Mouse (Mus musculus): Measurements from ENCODE around the gene Zfp784. TPM values are rescaled to one million over a fixed set of nuclear protein-coding genes. Genes with fewer than 3 reads are reported as not detected.
A peak's percentile ranks its signal among the peaks of the same experiment; 100 is the strongest.

Gene Zfp784
- total RNA-seq, 2 experiments from 2014 or later, result 5.2 to 6.1 TPM

DNA sequence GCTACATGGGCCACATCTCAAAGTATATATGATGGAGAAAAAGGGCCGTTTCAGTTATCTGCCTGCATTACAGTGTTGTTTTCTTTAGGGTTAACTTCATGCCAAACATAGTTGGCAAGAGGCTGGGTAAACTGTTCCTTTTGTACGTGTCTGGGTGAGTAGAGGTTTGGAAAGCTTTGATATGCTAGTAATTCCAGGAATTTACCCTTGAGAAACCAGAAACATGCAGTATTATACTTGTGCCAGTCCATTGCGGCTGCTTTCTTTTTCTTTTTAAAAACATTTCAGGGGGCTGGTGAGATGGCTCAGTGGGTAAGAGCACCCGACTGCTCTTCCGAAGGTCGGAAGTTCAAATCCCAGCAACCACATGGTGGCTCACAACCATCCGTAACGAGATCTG lies 41.3 kb downstream of the Zfp784 start:
- intact Hi-C loops (cut with DNase I), result loop anchor here (2.0 kb wide), 1 partner anchor 54 kb away; the partner anchor contains the start of gene Zfp580
- no peak for DNase-seq

DNA sequence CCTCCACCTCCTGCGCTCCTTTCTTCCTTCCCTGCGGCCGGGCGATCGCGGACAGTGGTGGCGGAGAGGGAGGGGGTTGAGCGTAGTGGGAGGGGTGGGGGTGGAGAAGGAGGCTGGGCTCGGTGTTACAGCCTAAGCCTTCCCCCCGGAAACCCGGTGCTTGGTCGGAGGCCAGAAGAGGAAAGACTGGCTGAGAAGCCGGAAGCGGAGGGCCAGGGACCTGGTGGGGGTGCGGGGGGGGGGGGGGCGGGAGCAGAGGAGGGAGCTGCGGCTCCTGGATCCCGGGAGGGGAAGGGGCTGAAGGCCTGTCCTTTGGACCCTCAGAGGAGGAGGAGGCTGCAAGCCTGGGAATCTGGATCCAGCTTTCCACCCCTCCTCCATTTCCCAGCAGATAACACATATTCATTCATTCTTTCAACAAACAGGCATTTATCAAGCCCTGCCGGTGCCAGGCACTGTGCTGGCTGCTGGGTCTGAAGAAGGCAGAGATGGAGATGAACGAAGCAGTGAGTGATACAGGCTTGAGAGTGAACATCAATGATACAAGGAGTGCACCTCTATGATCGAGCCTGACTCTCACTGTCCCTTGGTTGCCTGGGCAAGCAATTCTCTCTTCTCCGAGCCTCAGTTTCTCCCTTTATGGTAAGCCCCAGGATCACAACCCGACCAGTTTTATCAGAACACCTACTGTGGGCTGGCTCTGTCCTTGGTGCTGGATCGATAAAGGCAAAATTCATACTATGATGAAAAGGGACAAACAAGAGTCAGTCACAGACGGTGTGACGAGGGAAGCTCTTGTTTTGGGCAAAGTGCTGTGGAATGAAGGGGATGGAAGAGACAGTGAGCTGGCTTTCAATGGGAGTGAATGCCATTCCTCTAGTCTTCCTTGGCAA lies 42.0 kb downstream of the Zfp784 start, which contains the start of gene Zfp579:
Gene Zfp579 (minus strand): TSS at position 156 of the 893 bp plus-strand sequence.
- DNase-seq, result peak; percentile 91 to 93
- intact Hi-C loops (cut with DNase I), result loop anchor here (2.0 kb wide), 1 partner anchor 55 kb away; the partner anchor contains the start of gene Zfp580

DNA sequence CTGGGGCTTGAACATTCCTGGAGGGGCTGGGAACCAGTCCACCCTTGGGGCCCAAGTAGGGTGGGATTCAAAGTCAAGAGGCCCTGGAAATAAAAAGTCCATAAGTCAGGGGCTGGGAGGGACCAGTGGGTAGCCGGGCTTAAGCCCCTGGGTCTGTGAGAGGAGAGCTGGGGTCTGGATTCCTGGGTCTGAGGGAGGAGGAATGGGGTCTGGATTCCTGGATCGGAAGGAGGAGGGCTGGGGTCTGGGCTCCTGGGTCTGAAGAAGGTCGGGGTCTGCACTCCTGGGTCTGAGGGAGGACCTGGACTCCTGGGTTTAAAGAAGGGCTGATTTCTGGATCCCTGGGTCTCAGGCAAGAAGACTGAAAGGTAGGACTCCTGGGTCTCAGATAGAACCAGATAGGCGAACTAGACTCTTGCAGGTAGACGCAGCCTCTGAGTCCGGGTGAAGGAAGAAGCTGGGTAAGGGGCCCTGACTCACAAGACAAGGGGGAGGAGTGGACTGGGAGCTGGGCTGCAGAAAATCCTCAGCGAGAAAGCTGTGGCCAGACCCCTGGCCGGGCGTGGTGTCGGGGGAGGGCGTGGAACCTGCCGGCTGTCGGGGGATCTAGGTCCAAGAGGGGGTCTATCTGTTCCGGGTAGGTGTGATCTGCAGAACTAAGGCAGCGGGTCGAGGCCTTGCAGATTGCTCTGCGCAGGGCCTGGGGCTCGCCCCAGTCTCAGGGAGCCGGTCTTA lies 42.8 kb downstream of the Zfp784 start:
- no peak for DNase-seq
- intact Hi-C loops (cut with DNase I), result loop anchor here (2.0 kb wide), 1 partner anchor 55 kb away; the partner anchor contains the start of gene Zfp580

DNA sequence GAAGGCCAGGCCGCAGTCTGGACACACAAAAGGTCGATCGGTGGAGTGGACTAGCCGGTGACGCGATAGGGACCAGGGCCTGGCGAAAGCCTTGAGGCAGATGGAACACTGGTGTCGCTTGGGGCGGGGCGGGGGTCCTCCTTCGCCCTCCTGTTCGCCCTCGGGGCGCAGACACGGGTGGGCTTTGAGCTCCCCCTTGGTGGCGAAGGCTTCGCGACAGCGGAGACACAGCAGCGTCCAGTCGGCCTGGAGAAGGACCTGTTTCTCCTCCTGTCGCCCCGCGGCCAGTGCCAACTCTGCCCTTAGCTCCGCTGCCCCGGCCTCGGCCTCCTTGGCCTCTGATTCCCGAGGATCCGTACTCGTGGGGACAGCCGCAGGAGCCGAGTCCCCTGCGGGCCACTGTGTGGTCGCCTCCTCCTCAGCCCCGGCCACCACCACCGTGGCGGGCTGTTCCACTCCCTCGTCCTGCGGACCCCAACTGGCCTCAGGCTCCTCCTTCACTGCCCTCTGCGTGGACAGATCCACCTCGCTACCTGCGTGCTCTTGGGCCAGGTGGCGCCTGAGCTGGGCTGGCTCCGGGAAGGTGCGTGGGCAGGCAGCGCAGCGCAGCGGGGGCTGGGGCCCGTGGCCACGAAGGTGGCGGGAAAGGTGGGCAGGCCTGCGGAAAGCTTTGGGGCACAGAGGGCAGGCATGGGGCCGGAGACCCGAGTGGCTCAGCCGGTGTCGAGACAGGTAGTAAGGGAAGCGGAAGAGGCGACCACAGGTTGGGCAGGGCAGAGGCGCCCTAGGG lies 44.1 kb downstream of the Zfp784 start:
- intact Hi-C loops (cut with DNase I), result no loop called here

DNA sequence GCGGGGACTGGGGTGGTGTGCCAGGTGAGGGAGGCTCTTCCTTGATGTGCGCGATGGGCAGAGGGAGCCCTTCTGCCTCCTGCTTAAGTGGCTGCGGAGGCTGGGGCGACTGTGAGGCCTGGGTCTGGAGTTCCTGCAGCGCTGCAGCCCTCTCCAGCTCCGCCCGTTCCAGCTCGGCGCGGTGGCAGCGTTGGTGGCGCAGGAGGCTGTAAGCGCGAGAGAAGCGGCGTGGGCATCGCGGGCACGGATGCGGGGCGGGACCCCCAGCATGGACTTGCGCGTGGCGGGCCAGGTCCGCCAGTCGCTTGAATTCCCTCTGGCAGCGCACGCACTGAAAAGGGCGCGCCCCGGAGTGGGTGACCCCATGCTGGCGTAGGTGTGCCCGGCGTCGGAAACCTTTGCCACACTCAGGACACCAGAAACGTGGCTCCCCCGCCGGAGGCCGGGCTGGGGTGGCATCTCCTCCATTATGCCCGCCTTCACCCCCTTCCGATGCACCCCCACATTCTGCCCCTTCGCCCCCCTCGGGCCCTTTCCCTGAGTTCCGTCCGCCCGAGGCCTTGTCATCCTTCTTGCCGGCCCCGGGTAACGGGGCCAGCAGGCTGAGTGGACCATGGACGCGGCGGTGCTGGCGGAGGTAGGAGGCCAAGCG lies 44.8 kb downstream of the Zfp784 start:
- DNase-seq, result no peak
- intact Hi-C loops (cut with DNase I), result no loop called here

More for the DNA sequence above, 44.1 kb downstream of the Zfp784 start:
- no peak for DNase-seq

DNA sequence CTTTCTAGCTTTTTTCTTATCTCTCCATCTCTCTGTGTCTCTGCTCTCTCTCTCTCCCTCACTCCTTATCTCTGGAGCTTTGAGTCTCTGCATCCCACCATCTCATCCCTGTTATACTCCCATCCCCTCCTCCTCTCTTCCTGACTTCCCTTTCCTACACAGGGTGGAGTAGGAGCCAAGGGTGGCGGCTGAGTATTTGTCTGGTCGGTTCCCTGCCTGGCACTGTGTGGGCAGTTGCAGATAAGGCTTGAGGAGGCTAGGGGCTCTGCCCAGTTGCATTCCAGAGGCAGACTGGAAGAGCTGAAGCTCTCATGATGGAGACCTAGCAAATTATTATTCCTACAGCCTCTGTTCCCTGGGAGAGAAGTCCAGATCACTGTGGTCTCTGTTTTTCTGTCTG lies 50.0 kb downstream of the Zfp784 start:
- no peak for DNase-seq
- intact Hi-C loops (cut with DNase I), result no loop called here

Other genes with a start within 250 kb of the Zfp784 start
- 1 to 10 TPM; 4.4 to 5.7 TPM for gene Tmem238, start 248.8 kb downstream of the Zfp784 start, total RNA-seq (2021)
- 100 to 1,000 TPM; 515 to 545 TPM for gene Rpl28, start 245.6 kb downstream of the Zfp784 start, total RNA-seq (2021)
- 10 to 100 TPM; 89.8 to 95.7 TPM for gene Ube2s, start 225.9 kb downstream of the Zfp784 start, total RNA-seq (2021)
- not detected for gene Shisa7, start 193.8 kb downstream of the Zfp784 start, total RNA-seq (2021)
- gene Isoc2b, start 168.2 kb downstream of the Zfp784 start, total RNA-seq (2021), result 1 to 10 TPM; 3.9 to 4.6 TPM
- 10 to 100 TPM; 45.4 to 48.8 TPM for gene Isoc2a, start 161.3 kb downstream of the Zfp784 start, total RNA-seq (2021)
- gene Gm36210, start 131.9 kb downstream of the Zfp784 start, total RNA-seq (2021), result not detected
- gene Zfp628, start 123.2 kb downstream of the Zfp784 start, total RNA-seq (2021), result 1 to 10 TPM; 7.2 to 9.2 TPM
- 1 to 10 TPM; 4.3 to 5.1 TPM for gene Nat14, start 116.4 kb downstream of the Zfp784 start, total RNA-seq (2021)
- 1 to 10 TPM; 3.9 to 4.1 TPM for gene Ssc5d, start 112.7 kb downstream of the Zfp784 start, total RNA-seq (2021)
- 10 to 100 TPM; 26.5 to 34.0 TPM for gene Sbk2, start 74.0 kb downstream of the Zfp784 start, total RNA-seq (2021)
- 10 to 100 TPM; 31.5 to 45.5 TPM for gene Sbk3, start 67.3 kb downstream of the Zfp784 start, total RNA-seq (2021)
- 10 to 100 TPM; 14.2 to 16.4 TPM for gene Zfp579, start 42.3 kb downstream of the Zfp784 start, total RNA-seq (2021)
- 10 to 100 TPM in 1 of 2 experiments, 1 to 10 TPM in 1; 9.7 to 10.4 TPM for gene Zfp524, start 24.0 kb downstream of the Zfp784 start, total RNA-seq (2021)
- 10 to 100 TPM; 17.0 to 21.6 TPM for gene Fiz1, start 23.7 kb downstream of the Zfp784 start, total RNA-seq (2021)
- not detected for gene Gm44973, start 22.9 kb downstream of the Zfp784 start, total RNA-seq (2021)
- 10 to 100 TPM; 14.1 to 14.9 TPM for gene Zfp865, start 18.1 kb downstream of the Zfp784 start, total RNA-seq (2021)
- not detected for gene Ccdc106, start 17.9 kb downstream of the Zfp784 start, total RNA-seq (2021)
- gene 4632433K11Rik, start 4.3 kb downstream of the Zfp784 start, total RNA-seq (2021), result not detected
- 1 to 10 TPM; 5.6 to 5.7 TPM for gene Zfp580, start 13.1 kb upstream of the Zfp784 start, total RNA-seq (2021)
- 10 to 100 TPM; 62.4 to 70.8 TPM for gene U2af2, start 23.7 kb upstream of the Zfp784 start, total RNA-seq (2021)
- 100 to 1,000 TPM; 176 to 184 TPM for gene Epn1, start 41.8 kb upstream of the Zfp784 start, total RNA-seq (2021)
- not detected for gene Rfpl4, start 78.5 kb upstream of the Zfp784 start, total RNA-seq (2021)
- 1 to 10 TPM; 6.2 to 6.9 TPM for gene Rasl2-9, start 87.5 kb upstream of the Zfp784 start, total RNA-seq (2021)
- not detected for gene Vmn1r55, start 111.2 kb upstream of the Zfp784 start, total RNA-seq (2021)
- gene Vmn1r56, start 158.3 kb upstream of the Zfp784 start, total RNA-seq (2021), result not detected
- not detected for gene Vmn1r57, start 180.0 kb upstream of the Zfp784 start, total RNA-seq (2021)

Data from heart, postnatal 36 days (tissue).